Comparison of ENCODE assay signal across 17 mouse cellular contexts in genomic region chr6:124346613-124347012, GRCm38 (mm10). TPM values are rescaled to one million over a fixed set of nuclear protein-coding genes. Genes with fewer than 3 reads are reported as not detected.
A peak's percentile ranks its signal among the peaks of the same experiment; 100 is the strongest.
DNase-seq lines count a peak whose midpoint lies in the region; ATAC-seq and TF ChIP-seq lines count a peak whose summit lies in the region.
"Had no signal": no experiment of that assay in that cellular context is flagged by ENCODE, and none has a peak within 500 bp of the region (broad histone marks: within the 10 kb centered on the region; RNA-seq: fewer than 3 reads in every experiment).

No protein-coding gene starts in this region.

- POLR2A ChIA-PET in Patski (lab: Charles Lee) = no interaction called here

- in situ Hi-C loops in Patski (cut with MboI; ENCODE audit: low pct_unique_long_range_greater_than_20kb) = no loop called here

- no peak overlapping the region for H3K9ac ChIP-seq in lung, embryonic 14.5 days
- H3K9ac ChIP-seq in forebrain, postnatal 0 days = no peak overlapping the region
- H3K9ac ChIP-seq: heart, embryonic 12.5 days; limb, embryonic 12.5 days had no signal

- no peaks in the 10 kb centered on the region for H3K9me3 ChIP-seq in lung, embryonic 14.5 days (ENCODE audit: low read depth, low read length)
- H3K9me3 ChIP-seq in E14TG2a.4 (ENCODE audit: low read length) = no peaks in the 10 kb centered on the region
- H3K9me3 ChIP-seq in forebrain, postnatal 0 days (ENCODE audit: low read length) = no peaks in the 10 kb centered on the region
- H3K9me3 ChIP-seq: heart, embryonic 12.5 days; limb, embryonic 12.5 days had no signal

- DNase-seq in lung, embryonic 14.5 days = no peak
- DNase-seq in lung, postnatal 36 days = no peak
- DNase-seq in Patski (ENCODE audit: low read depth, low spot score) = no peak
- no peak for DNase-seq in forebrain, postnatal 0 days
- no peak for DNase-seq in spleen, postnatal 4 days (ENCODE audit: low spot score in 2 of 2)
- DNase-seq: adrenal gland, postnatal 25 days; cerebellum, postnatal 10 days; gastrocnemius, postnatal 36 days; heart, postnatal 4 days; lung, adult 18-20 months had no signal

- WGBS in lung, embryonic 14.5 days = 72% methylated on average over 6 of the region's 6 CpGs
- 83% methylated on average over 6 of the region's 6 CpGs for WGBS in forebrain, postnatal 0 days

- H3K4me3 ChIP-seq in lung, embryonic 14.5 days (ENCODE audit: low read depth, low read length) = no peak overlapping the region
- H3K4me3 ChIP-seq in E14TG2a.4 (replicated peaks; ENCODE audit: low read length) = no peak overlapping the region
- no peak overlapping the region for H3K4me3 ChIP-seq in forebrain, postnatal 0 days (ENCODE audit: low read depth, low read length)
- H3K4me3 ChIP-seq: heart, embryonic 12.5 days; limb, embryonic 12.5 days; megakaryocyte, embryonic 14.5 days had no signal

- CTCF ChIA-PET in Patski (lab: Charles Lee) = no interaction called here

- H3K4me1 ChIP-seq in lung, embryonic 14.5 days (ENCODE audit: insufficient read depth) = no peaks in the 10 kb centered on the region
- H3K4me1 ChIP-seq in E14TG2a.4 (replicated peaks; ENCODE audit: low read depth, low read length) = no peaks in the 10 kb centered on the region
- no peaks in the 10 kb centered on the region for H3K4me1 ChIP-seq in forebrain, postnatal 0 days (ENCODE audit: insufficient read depth)
- H3K4me1 ChIP-seq: heart, embryonic 12.5 days; limb, embryonic 12.5 days had no signal

- no peak overlapping the region for H3K27ac ChIP-seq in lung, embryonic 14.5 days (ENCODE audit: low read depth)
- no peak overlapping the region for H3K27ac ChIP-seq in forebrain, postnatal 0 days (ENCODE audit: low read depth, low read length)
- H3K27ac ChIP-seq: hindbrain, postnatal 0 days; limb, embryonic 12.5 days had no signal

- no peak for ATAC-seq in lung, embryonic 14.5 days (ENCODE audit: insufficient read depth)
- ATAC-seq in Patski = no peak
- ATAC-seq in megakaryocyte-erythroid progenitor cell, adult 5-6 weeks (replicated peaks; ENCODE audit: low FRiP score, low TSS enrichment, poor library complexity, severe bottlenecking) = peak; percentile 87
- no peak for ATAC-seq in forebrain, postnatal 0 days
- ATAC-seq: hindbrain, postnatal 0 days had no signal

- H3K36me3 ChIP-seq in lung, embryonic 14.5 days (ENCODE audit: insufficient read depth) = no peaks in the 10 kb centered on the region
- no peaks in the 10 kb centered on the region for H3K36me3 ChIP-seq in E14TG2a.4 (ENCODE audit: insufficient read depth, low read length)
- no peaks in the 10 kb centered on the region for H3K36me3 ChIP-seq in forebrain, postnatal 0 days (ENCODE audit: insufficient read depth)
- H3K36me3 ChIP-seq: heart, embryonic 12.5 days; limb, embryonic 12.5 days had no signal

- no peaks in the 10 kb centered on the region for H3K27me3 ChIP-seq in lung, embryonic 14.5 days (ENCODE audit: insufficient read depth, low read length)
- H3K27me3 ChIP-seq in E14TG2a.4 (ENCODE audit: insufficient read depth, low read length) (no peaks in the 10 kb centered on the region), Patski (peaks cover 15% of the 10 kb centered on the region)
- H3K27me3 ChIP-seq in forebrain, postnatal 0 days (ENCODE audit: insufficient read depth, low read length) = no peaks in the 10 kb centered on the region
- H3K27me3 ChIP-seq: heart, embryonic 12.5 days; limb, embryonic 12.5 days had no signal

- no peak overlapping the region for H3K4me2 ChIP-seq in lung, embryonic 14.5 days
- H3K4me2 ChIP-seq in forebrain, postnatal 0 days (ENCODE audit: low read depth) = no peak overlapping the region
- H3K4me2 ChIP-seq: heart, embryonic 12.5 days; limb, embryonic 12.5 days had no signal

- TF ChIP-seq CTCF in lung, embryonic 14.5 days (IDR thresholded peaks at IDR 0.05; ENCODE audit: low read depth) = peak; percentile 18; the same call in 1 of the 2 replicates
- peak; percentile 44 for TF ChIP-seq CTCF in E14TG2a.4 (conservative IDR thresholded peaks at IDR 0.05; ENCODE audit: low read length)
- TF ChIP-seq CTCF in Patski (IDR thresholded peaks at IDR 0.05) = peak; percentile 36
- no peak for TF ChIP-seq CTCF in forebrain, postnatal 0 days (IDR thresholded peaks at IDR 0.05; ENCODE audit: low read depth)

RNA-seq across cellular contexts. Expression of gene Cd163, which starts 42.2 kb away (rescaled TPM):
- polyA plus RNA-seq in lung, embryonic 14.5 days (2014; fragmentation: Nextera tagmentation; extraction: Ambion mirVana) = 0.07 TPM in 1 of 2 replicates, not detected in the other
- not detected for polyA plus RNA-seq in Patski (2021)
- 1.1 TPM in 1 of 2 replicates, not detected in the other for total RNA-seq in megakaryocyte-erythroid progenitor cell, adult 5-6 weeks (2014; fragmentation: Nextera tagmentation)
- total RNA-seq in megakaryocyte-erythroid progenitor cell, adult 5-6 weeks (2017) = 0.99 and 2.9 TPM in 2 replicates
- total RNA-seq in forebrain, postnatal 0 days (2014; rRNA removed) = 2.8 and 5.0 TPM in 2 replicates
- polyA plus RNA-seq in forebrain, postnatal 0 days (2015; fragmentation: Nextera tagmentation; extraction: Ambion mirVana) = 1.1 and 1.6 TPM in 2 replicates
- polyA plus RNA-seq: embryonic facial prominence, embryonic 11.5 days; heart, embryonic 12.5 days; limb, embryonic 12.5 days had no signal
